Mouse (Mus musculus): ENCODE measurements around the gene Sp1. TPM values are rescaled to one million over a fixed set of nuclear protein-coding genes. Genes with fewer than 3 reads are reported as not detected.

Sp1 gene
- total RNA-seq, 2 experiments from 2014 or later: 23.1 to 66.3 TPM

DNA sequence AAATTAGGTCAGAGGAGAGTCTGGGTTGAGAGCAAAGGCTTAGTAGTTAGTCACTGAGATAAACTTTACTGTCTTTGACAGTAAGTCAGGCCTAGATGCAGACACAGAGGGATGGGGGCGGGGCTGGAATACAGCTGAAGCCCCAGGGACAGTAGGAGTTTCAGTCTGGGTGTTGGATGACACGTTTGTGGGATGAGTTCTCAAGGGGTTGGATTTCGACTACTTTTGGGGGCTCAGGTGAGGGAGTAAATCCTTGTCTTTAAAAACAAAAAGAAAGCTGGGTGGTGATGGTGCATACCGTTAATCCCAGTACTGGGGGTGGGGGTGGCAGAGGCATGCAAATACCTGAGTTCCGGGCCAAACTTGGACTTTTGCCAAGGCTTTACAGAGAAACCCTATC, 7.3 kb upstream of the Sp1 start:
- no peak for ATAC-seq (replicated peaks; ENCODE audit: low FRiP score, poor library complexity, severe bottlenecking)

DNA sequence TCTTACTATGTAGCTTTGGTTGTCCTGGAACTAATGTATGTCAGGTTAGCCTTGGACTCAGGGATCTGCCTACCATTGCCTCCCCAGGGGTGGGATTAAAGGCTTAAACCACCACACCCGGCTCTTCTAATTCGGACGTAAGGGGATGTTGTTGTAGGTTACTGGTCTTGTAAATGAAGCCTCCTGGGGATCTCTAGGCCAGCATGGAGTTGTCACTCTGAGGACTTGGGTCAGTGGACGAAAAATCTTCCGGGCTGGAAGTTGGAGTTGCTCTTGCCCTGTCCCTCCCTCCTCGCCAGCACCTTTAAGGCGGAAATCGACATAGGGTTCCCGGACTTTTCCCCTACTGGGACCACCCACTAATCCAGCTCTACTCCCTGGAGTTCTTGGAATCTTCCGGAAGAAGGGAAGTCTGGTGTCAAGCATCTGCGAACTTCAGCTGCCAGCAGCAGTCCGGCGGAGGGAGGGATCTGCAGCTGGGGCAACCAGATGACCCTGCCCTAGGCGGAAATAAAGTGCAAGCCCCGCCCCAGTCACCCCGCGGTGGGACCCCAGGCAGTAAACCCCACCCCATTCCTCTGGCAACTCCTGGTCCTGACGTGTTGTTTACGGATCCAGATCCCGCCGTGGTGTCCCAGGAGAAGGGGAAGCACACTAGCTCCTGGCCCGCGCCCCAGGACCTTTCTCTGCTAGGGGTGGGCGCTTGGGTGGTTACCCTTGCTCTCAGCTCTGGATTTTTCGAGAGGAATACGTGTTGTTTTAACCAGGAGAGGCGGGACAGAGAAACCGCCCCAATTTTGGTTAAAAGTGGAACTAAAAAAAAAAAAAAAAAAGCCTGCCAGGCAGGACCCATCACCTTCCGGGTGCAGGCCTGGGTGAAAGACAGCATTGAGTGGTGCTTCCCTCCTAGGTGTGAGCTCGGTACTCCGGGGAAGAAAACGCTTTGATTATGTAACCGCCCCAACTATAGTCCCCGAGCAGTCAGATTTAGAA, 6.4 kb upstream of the Sp1 start:
- peak; percentile 86 for ATAC-seq (replicated peaks; ENCODE audit: low FRiP score, poor library complexity, severe bottlenecking)

GRCm38 (mm10) chr15:102400476-102401045, 5.4 kb upstream of the Sp1 start:
- no peak for ATAC-seq (replicated peaks; ENCODE audit: low FRiP score, poor library complexity, severe bottlenecking)

DNA sequence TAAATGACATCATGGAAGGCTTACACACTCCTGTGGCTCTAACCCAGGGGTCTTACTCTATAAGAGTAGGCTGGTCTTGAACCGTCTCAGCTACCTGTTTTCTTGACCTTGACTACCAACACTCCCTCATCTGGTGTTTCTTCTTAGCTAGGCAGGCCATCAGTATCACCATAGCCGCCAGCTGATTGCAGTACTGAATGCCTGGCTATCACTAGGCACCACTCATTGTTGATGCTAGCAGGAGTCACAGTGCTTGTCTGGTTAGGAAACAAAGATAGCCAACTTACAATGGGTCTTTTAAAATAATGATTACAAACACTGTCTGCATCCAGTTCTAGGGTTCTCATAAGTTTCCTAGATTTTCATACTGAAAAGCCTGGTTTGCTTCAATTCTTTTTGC, 4.7 kb upstream of the Sp1 start:
- no peak for ATAC-seq (replicated peaks; ENCODE audit: low FRiP score, poor library complexity, severe bottlenecking)

- no peak for ATAC-seq (replicated peaks; ENCODE audit: low FRiP score, poor library complexity, severe bottlenecking)
Observed at GRCm38 (mm10) chr15:102402210-102402609, 3.7 kb upstream of the Sp1 start.

- peak; percentile 65 for ATAC-seq (replicated peaks; ENCODE audit: low FRiP score, poor library complexity, severe bottlenecking)
Observed at GRCm38 (mm10) chr15:102404608-102405488, 1.1 kb upstream of the Sp1 start.

DNA sequence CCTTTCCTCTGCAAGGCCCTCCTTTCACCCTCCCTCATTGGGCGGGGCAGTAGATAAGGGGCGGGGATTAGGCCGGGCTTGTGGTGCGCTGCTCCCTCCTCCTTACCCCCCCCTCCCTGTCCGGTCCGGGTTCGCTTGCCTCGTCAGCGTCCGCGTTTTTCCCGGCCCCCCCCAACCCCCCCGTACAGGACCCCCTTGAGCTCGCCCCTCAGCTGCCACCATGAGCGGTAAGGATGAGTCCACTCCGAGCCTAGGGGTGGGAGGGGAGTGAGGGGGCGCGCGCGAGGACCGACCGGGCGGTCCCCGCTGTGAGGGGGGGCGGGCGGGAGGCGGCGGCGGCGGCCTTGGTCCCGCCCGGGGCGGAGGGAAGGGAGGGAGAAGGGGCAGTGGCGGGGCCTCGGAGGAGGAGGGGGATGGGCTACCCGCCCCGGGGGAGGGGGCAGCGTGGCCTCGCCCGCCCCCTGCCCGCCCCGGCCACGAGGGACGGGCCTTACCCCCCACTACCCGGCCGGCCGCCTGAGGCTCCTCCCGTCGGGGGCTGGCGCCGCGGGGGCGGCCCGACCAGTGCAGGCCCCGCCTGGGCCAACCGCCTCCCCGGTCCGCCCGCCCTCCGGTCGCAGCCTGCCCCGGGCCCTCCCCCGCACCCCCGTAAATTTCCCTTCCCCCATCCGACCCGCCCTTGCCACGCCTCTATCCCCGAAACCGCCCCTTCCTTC, 411 bp downstream of the Sp1 start:
- ATAC-seq (replicated peaks; ENCODE audit: low FRiP score, poor library complexity, severe bottlenecking): peak; percentile 31

GRCm38 (mm10) chr15:102406912-102407580, 1.1 kb downstream of the Sp1 start:
- ATAC-seq (replicated peaks; ENCODE audit: low FRiP score, poor library complexity, severe bottlenecking): no peak

DNA sequence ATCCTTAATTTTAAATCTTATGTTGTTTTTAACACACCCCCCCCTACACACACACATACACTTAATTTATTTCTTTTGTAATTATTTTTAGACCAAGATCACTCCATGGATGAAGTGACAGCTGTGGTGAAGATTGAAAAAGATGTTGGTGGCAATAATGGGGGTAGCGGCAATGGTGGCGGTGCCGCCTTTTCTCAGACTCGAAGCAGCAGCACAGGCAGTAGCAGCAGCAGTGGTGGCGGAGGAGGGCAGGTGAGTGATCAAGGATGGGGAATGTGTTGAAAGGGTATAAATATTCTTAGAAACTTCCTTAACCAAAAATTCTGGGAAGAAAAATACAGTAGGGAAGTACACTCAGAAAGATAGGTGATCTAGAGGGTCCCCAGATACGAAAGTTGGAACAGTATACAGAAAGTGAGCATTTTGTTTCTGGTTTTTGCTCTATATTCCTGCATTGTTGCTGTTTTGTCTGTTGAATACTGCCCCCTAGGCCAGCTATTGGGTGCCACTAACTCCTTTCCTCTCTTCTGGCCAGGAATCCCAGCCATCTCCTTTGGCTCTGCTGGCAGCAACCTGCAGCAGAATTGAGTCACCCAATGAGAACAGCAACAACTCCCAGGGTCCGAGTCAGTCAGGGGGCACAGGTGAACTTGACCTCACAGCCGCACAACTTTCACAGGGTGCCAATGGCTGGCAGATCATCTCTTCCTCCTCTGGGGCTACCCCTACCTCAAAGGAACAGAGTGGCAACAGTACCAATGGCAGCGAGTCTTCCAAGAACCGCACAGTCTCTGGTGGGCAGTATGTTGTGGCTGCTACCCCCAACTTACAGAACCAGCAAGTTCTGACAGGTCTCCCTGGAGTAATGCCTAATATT, 2.0 kb downstream of the Sp1 start:
- ATAC-seq (replicated peaks; ENCODE audit: low FRiP score, poor library complexity, severe bottlenecking): no peak

DNA sequence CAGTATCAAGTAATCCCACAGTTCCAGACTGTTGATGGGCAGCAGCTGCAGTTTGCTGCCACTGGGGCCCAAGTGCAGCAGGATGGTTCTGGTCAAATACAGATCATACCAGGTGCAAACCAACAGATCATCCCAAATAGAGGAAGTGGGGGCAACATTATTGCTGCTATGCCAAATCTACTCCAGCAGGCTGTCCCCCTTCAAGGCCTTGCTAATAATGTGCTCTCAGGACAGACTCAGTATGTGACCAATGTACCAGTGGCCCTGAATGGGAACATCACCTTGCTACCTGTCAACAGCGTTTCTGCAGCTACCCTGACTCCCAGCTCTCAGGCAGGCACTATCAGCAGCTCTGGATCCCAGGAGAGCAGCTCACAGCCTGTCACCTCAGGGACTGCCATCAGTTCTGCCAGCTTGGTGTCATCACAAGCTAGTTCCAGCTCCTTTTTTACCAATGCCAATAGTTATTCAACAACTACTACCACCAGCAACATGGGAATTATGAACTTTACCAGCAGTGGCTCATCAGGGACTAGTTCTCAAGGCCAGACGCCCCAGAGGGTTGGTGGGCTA, 2.7 kb downstream of the Sp1 start:
- no peak for ATAC-seq (replicated peaks; ENCODE audit: low FRiP score, poor library complexity, severe bottlenecking)

DNA sequence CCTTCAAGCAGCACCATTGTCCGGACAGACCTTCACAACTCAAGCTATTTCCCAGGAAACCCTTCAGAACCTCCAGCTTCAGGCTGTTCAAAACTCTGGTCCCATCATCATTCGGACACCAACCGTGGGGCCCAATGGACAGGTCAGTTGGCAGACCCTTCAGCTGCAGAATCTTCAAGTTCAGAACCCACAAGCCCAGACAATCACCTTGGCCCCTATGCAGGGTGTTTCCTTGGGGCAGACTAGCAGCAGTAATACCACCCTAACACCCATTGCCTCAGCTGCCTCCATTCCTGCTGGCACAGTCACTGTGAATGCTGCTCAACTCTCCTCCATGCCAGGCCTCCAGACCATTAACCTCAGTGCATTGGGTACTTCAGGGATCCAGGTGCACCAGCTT, 3.3 kb downstream of the Sp1 start:
- ATAC-seq (replicated peaks; ENCODE audit: low FRiP score, poor library complexity, severe bottlenecking): no peak

GRCm38 (mm10) chr15:102411077-102411476, 5.1 kb downstream of the Sp1 start:
- ATAC-seq (replicated peaks; ENCODE audit: low FRiP score, poor library complexity, severe bottlenecking): no peak

GRCm38 (mm10) chr15:102413687-102414086, 7.7 kb downstream of the Sp1 start:
- no peak for ATAC-seq (replicated peaks; ENCODE audit: low FRiP score, poor library complexity, severe bottlenecking)

DNA sequence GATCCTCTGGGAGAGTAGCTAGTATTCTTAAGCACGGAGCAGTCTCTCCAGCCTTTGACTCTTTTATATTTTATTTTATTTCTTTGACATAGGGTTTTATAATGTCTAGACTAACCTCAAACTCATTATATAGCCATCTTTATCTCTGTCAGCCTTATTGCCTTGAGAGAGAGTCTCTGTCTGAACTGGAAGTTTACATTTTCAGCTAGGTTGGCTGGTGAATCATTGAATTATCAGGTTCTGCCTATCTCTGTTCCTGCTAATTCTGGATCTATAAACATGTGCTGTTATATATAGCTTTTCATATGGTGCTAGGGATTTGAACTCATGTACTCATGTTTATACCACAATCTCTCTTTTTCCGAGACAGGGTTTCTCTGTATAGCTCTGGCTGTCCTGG, 11.6 kb downstream of the Sp1 start:
- ATAC-seq (replicated peaks; ENCODE audit: low FRiP score, poor library complexity, severe bottlenecking): no peak

- no peak for ATAC-seq (replicated peaks; ENCODE audit: low FRiP score, poor library complexity, severe bottlenecking)
Observed at GRCm38 (mm10) chr15:102420986-102421385, 15.0 kb downstream of the Sp1 start.

GRCm38 (mm10) chr15:102421437-102421836, 15.5 kb downstream of the Sp1 start:
- ATAC-seq (replicated peaks; ENCODE audit: low FRiP score, poor library complexity, severe bottlenecking): peak; percentile 84

GRCm38 (mm10) chr15:102423602-102424240, 17.8 kb downstream of the Sp1 start:
- ATAC-seq (replicated peaks; ENCODE audit: low FRiP score, poor library complexity, severe bottlenecking): no peak
